Mouse (Mus musculus): ENCODE results near the gene Yeats2. TPM values are rescaled to one million over a fixed set of nuclear protein-coding genes. Genes with fewer than 3 reads are reported as not detected.

Yeats2 gene
- 22.7 and 26.2 TPM in 2 replicates for total RNA-seq (2017)

DNA sequence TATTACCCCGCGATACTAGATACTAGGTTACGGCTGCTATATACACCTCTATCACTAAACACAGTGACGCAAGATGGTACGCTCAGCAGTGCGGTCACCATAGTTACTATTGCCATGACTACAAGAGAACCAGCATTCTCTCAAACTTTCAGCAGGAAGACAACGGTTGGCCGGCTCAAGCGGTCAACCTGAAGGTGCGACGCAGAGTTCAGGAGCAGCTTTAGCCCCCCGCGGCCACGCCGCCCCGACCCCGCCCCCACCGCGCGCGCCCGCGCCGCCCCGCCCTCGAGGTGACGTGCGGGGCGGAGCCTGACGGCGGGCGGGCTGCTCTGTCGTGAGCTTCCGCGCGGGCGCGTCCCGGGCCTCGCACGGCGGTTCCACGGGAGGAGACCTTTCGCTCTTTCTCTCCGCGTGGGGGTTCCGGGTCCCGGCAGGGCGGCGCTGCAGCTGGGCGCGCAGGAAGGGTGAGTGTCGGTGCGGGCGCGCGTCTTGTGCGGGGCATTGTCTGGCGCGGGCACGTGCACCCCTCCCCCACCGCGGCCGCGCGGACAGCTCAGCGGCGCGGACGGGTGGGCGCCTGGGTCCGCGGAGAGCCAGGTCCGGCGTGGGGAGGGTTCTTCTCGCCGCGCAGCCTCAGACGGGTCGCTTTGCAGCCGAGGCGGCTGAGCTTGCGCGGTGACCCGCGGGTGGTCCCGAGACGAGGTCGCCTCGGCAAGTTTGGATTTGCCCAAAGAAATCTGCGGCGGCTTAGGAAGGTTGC is at the start of gene Yeats2:
Gene Yeats2, plus strand, starts transcription at position 292 of the 760 bp plus-strand sequence.
- ATAC-seq (replicated peaks; ENCODE audit: low read depth, poor library complexity, severe bottlenecking), result peak; percentile 78

DNA sequence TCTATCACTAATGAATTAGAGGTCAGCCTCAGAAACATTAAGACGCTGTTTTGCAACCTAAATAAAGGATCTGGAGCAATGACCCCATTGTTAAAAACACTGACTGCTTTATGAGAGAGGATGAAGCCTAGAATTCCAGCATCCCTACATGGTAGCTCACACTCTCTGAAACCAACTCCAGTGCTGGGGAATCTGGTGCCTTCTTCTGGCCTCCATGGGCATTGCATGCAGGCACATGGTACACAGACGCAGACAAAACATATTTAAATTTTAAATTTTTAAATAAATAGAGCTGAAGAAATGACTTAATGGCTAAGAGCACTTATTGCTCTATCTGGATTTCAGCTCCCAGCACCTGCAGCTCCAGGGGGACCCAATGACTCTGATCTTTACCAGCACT is 44.9 kb upstream of the Yeats2 start:
- no peak for ATAC-seq (replicated peaks; ENCODE audit: low read depth, poor library complexity, severe bottlenecking)

DNA sequence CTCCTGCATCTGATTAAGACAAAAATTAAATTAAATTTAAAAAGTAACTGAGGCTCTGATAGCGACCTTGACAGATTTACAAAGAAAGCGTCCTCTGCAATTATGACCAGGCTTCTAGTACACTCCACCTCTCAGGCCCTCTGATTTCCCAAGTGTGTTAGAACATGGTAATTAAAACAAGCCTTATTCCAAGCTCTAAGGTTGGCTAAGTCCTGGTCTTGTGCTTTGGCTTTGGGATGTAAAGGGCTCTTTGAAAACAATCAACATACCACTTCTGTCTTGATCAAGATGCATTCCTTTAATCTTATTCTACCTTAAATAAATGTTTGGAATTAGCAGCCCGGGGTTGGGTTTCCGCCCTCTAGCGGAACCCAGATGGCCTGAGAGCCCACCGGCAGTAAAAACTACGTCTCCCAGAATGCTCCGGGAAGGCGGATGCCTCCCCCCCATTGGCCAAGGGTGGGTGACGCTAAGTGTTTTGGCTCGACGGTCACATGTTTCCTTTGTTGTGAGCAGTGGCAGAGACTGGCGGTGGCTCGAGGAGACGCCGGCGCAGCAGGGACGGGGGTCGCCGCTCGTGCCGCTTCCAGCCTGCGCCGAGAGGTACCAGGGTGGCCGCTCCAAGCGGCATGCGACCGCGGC is 43.7 kb upstream of the Yeats2 start, which contains the start of gene Klhl24:
Gene Klhl24, plus strand, starts transcription at position 474 of the 642 bp plus-strand sequence.
- ATAC-seq (replicated peaks; ENCODE audit: low read depth, poor library complexity, severe bottlenecking), result peak; percentile 91

DNA sequence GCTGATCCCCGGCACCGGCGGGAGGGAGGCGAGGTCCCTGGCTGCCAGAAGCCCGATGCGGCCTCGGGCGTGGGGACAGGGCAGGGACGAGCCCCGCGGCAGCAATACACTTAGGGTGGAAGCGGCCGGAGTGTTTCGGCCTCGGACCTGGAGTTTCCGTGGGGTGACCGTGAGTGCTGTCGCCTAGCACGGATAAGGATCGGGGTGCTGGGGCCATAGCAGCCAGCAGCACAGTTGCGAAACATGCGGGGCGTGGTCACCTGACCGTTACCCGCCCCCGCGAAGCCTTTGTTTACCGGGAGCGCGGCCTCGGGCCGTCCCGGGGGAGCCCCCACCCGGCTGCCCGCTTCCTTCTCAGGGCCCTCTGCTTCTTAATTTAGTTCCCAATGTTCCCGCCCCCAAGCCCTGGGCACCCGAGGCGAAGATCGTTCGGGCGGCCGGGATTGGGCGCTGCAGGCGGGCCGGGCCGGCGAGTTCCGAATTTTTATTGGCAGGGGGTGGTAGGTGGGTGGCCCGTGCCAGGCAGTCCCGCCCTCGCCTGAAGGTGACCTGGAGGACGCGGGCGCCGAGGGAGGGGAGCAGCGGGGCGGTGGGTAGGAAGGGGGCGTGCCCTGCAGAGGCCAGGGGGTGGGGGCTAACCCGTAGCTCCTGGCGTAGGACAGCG is 43.0 kb upstream of the Yeats2 start:
- peak; percentile 78 for ATAC-seq (replicated peaks; ENCODE audit: low read depth, poor library complexity, severe bottlenecking)

DNA sequence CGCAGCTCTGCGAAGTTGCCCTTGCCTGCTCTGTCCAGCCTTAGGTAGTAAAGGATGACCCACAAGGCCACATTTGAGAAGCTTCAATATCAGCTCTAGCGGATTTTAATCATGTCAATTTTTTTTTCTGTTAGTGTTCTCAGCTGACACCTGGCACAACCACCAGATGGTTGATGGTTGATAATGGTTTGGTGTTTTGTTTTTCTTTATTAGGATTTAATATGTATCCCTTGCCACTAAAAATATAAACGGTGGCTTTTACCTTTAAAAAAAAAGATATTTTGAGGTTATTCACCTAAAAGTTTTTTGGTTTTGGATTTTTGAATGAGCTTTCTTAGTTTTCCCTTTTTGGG is 42.5 kb upstream of the Yeats2 start:
- no peak for ATAC-seq (replicated peaks; ENCODE audit: low read depth, poor library complexity, severe bottlenecking)

DNA sequence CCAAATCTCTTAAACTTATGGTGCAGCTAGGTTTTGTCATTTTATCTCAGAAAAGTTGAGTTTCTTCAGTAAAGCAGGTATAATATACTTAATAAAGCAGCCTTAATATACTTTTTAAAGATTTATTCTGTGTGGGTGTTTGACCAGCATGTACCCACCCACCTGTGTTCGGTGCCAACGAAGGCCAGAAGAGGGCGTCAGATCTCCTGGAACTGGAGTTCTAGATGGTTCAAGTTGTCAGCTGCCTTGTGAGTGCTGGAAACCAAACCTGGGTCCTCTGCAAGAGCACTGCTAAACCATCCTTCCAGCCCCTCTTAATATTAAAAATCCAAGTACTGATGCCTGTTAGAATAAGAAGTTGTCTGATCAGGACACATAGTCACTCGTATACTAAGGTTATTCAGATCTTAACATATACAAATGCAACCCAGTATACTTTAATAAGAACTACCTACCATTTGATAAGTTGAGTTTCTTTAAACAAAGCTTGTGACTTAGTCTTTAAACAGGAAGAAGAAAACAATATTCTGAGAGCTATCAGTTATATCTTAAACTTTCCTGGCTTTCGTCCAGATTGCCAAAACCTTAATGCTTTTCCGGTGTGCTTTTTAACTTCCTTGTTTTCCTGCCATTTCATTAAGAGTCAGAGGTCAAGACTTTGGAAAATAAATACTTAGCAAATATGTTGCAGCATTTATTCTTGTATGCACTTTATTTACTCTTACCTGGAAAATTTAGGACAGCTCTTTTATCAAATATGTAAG is 41.8 kb upstream of the Yeats2 start:
- ATAC-seq (replicated peaks; ENCODE audit: low read depth, poor library complexity, severe bottlenecking), result no peak

DNA sequence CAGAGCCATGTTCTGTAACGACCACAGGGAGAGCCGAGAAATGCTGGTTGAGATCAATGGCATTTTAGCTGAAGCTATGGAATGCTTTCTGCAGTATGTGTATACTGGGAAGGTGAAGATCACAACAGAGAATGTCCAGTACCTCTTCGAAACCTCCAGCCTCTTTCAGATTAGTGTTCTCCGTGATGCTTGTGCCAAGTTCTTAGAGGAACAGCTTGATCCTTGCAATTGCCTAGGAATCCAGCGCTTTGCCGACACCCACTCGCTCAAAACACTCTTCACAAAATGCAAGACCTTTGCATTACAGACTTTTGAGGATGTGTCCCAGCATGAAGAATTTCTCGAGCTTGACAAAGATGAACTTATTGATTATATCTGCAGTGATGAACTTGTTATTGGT is 33.9 kb upstream of the Yeats2 start:
- no peak for ATAC-seq (replicated peaks; ENCODE audit: low read depth, poor library complexity, severe bottlenecking)

DNA sequence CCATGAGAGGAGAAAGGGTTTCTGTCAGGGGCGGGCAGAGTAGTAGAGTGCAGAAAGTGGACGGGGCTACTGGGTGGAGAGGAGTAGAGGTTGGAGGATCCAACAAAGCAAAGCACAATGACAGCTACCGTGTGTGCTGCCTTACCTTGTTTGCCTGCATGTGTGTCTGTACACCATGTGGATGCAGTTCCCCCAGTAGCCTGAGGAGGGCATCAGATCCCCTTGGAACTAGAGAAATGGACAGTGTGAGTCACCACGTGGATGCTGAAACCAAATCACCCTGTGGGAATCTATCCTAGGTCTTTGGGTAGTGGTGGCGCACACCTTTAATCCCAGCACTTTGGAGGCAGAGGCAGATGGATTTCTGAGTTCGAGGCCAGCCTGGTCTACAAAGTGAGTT is 31.9 kb upstream of the Yeats2 start:
- no peak for ATAC-seq (replicated peaks; ENCODE audit: low read depth, poor library complexity, severe bottlenecking)

DNA sequence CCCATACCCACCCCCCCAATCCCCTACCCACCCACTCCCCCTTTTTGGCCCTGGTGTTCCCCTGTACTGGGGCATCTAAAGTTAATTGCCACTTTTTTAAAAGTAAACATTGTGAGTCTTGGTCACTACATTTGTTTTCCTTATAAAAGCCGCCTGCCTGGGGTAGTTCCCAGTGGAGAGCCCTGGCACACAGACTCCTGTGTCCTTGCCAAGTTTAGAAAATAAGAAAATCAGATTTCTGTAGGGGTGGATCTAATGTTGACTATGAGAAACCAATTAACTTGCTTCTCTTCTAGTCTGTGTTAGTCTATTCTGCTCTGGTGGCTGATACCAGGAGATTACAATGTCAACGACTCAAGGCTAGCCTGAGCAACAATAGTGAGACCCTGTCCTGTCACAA is 28.2 kb upstream of the Yeats2 start:
- ATAC-seq (replicated peaks; ENCODE audit: low read depth, poor library complexity, severe bottlenecking), result no peak

DNA sequence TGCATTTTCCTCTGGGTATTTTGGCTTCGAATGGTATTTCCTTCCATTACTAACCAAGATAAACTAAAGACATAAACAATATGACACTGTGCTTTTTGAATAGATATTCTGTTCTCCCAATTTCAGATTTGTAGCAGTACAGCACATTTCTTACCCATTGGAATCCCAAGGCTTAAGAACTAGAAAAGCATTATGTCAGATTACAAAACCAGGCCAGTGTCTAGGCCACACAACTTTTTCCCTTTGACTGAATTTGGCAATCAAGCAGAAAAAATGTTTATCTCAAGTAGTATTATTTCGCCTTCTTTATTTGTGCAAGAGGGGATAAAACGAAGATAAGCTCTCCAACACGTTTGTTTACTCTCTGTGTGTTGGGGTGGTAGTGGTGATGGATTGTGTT is 24.8 kb upstream of the Yeats2 start:
- ATAC-seq (replicated peaks; ENCODE audit: low read depth, poor library complexity, severe bottlenecking), result no peak

DNA sequence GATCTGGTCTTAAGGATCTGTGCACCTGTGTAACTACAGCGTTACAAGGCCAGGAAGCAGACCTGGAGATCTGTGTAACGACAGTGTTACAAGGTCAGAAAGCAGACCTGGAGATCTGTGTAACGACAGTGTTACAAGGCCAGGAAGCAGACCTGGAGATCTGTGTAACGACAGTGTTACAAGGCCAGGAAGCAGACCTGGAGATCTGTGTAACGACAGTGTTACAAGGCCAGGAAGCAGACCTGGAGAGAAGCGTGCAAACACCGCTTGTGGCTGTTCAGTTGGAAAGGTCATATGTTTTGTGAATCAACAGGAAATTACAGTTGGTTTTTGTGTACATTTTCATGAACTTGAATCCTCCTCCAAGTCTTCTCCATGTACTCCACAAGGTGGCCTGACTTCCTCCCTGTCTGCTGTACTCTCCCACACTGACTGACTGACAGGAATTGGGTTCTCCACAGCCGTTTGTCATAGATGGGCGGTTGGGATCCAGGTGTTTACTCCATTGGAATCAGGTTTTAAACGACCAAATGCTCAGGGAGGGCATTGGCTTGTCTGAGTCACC is 14.5 kb upstream of the Yeats2 start:
- ATAC-seq (replicated peaks; ENCODE audit: low read depth, poor library complexity, severe bottlenecking), result peak; percentile 36; the same call in 1 of the 2 replicates

DNA sequence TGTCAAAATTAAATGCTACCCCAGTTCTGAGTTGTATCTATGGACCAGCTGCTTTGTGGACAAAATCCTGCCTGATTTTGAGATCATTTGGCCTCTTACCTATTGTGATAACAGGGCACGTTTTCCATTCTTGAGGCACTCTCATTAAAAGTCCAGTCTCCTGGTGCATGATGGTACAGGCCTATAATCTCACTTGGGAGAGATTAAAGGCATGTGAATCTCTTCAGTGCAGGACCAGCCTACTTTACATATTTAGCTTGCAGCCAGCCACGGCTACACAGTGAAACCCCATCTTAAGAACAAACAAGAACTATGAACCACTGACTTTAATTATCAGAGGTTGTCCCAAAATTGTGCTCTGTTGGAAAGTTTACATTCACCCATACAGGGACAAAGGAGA is 10.5 kb upstream of the Yeats2 start:
- ATAC-seq (replicated peaks; ENCODE audit: low read depth, poor library complexity, severe bottlenecking), result no peak

DNA sequence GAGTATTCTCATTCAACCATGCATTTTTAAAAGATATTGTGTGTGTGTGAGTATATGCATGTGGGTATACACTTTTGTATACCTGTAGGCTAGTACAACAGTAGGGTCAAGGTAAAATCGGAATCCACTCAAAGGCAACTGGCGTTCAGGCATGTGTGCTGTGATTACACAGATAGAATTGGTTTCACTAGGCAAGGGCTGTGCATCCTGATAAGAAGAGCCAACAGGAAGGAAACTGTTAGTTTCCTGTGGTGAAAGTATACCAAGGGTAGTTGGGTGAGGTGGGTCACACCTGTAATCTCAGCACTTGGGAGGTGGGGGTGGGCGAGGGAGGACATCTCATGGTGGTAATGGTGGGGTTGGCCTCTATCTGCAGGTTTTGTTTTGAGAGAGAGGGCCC is 3.7 kb downstream of the Yeats2 start:
- ATAC-seq (replicated peaks; ENCODE audit: low read depth, poor library complexity, severe bottlenecking), result no peak

DNA sequence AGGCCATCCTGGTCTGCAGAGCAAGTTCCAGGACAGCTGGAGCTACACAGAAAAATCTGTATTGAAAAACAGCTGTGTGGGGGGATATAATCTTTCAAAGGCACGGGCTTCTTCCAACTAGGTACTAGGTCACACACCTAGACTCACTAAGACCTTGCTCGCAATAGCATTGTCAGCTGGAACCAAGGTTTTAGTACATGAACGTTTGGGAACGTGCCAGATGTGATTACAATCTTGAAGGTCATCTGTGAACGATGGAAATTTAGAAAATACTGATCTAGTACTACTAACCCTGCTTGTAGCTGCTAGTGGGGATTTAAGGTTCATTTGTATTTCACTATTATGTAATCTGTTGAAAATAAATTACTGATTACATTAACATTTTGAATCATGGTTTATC is 11.1 kb downstream of the Yeats2 start:
- no peak for ATAC-seq (replicated peaks; ENCODE audit: low read depth, poor library complexity, severe bottlenecking)

DNA sequence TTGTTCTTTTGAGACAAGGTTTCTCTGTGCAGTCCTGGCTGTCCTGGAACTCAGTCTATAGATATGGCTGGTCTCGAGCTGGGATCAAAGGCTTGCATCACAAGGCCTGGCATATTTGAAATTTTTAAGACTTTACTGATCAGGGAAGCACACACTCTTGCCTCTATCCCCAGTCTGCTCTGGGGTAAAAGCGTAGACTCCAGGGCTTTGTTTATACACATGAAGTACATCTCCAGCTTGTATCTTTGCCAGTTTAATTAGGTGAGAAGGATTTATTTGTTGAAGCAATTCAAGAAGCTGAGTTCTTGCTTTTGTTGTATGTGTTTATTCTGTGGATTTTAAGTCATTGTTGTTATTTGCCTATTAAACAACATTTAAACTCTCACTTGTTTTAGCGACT is 12.9 kb downstream of the Yeats2 start:
- no peak for ATAC-seq (replicated peaks; ENCODE audit: low read depth, poor library complexity, severe bottlenecking)

DNA sequence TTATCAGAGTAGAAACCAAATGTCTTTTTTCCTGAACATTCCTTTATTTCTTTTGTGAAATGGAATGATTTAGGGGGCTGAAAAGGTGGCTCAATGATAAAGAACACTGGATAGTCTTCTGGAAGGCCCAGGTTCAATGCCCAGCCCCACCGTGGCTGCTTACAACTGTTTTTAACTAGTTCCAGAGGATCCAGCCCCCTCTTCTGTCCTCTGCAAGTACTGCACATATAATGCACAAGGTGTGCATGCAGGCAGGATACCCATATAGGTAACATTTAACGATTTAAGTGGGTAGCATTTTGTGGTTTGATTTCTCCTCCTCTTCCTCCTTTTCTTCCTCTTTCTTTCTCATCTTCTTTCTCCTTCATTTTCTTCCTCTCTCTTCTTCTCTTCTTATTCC is 19.3 kb downstream of the Yeats2 start:
- no peak for ATAC-seq (replicated peaks; ENCODE audit: low read depth, poor library complexity, severe bottlenecking)

DNA sequence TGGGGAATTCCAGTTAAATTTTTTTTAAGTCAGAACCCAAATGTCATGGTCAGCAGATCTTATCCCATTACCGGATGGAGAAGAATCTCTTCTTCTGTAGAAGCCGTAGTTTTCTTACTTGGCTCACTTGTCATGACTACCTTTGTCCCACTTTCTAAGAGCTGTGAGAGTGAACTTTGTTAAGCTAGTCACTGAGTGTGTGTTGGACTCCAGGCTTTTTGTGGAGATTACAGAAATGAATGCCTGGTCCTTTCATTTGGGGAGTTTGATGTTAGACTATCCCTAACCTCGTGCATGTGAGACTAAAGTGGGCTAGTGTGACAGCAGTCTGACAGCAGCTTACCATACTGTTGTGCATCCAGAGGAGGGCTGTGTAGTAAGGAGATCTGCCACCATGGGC is 28.2 kb downstream of the Yeats2 start:
- ATAC-seq (replicated peaks; ENCODE audit: low read depth, poor library complexity, severe bottlenecking), result no peak

DNA sequence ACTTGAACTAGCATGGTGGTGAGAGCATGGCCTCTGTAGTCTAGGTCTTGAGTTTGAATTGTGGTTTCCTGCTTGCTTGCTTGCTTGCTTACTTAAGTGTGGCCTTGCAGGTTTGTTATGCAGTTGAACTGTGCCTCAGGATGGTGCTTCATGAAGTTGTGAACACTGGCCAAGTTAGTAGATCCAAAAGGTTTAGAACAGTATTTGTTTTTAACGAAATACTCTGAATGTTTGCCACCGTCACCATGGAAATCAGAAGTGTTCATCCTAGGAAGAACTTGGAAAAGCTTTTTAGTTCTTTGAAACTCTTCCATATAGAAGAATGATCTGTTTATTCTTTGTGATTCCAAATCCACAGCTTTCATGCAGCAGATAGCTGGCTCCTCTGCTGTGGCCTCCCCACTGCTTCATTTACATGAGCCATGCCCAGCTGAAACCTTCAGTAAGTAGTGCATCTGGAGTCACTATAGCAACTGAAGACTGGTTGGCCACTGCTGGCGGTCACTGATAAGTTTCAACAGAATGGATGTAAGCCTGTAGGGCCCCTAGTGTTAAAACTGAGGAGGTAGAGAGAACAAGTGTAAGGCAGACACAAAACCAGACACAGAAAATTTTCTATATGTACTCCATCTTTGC is 28.7 kb downstream of the Yeats2 start:
- ATAC-seq (replicated peaks; ENCODE audit: low read depth, poor library complexity, severe bottlenecking), result peak; percentile 80

DNA sequence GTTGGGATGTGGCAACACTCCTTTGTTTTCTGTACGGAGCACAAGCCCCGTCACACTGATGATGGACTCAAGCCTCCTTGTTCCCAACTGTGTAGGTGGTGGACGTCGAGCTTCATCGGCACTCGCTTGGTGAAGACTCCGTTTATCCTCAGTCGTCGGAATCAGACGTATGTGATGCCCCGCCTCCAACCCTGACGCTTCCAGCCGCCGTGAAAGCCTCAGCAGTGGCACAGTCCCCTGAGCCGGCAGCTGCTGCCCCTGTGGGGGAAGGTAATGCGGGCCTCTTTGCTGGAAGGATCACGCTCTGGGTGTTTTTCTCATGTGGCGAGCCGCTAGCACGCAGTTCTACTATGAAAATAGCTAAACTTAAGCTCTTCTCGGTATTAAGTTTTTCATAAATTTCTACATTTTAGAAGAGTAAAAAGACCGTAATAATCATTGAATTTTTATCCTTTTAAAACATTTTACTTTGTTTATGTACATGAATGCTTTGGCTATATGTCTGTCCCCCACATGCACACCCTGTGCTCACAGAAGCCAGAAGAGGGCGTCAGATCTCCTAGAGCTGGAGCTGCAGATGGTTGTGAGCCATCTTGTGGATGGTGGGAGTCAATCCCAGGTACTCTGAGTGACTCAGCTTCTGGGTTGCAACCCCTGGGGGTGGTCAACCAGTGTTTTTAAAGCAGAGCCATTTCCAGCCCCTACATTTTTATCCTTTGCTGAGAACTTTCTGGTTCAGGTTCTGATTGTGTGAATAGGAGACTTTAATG is 38.7 kb downstream of the Yeats2 start:
- ATAC-seq (replicated peaks; ENCODE audit: low read depth, poor library complexity, severe bottlenecking), result no peak

Measured in common myeloid progenitor, adult 5-6 weeks (primary cell).